Mouse (Mus musculus) MEL (cell line): ENCODE results near the gene Hist1h2bl. TPM values are rescaled to one million over a fixed set of nuclear protein-coding genes. Genes with fewer than 3 reads are reported as not detected.
A peak's percentile ranks its signal among the peaks of the same experiment; 100 is the strongest.

ENCODE experiments used
- DNase-seq: peaks from one replicate; pipeline ENCODE4 v3.0.0; 2011; ENCODE audit warnings: low read depth, low spot score
- H3K27ac ChIP-seq: 2 replicates; pipeline ENCODE4 v1.5.1; 2012; ENCODE audit warnings: low read depth, mild to moderate bottlenecking, control low read depth, low read length, moderate library complexity; ENCODE audit not compliant: control insufficient read depth
- H3K27me3 ChIP-seq, 2 experiments: fragments of 150-350 bp in 1 of 2; sonication (generic) in 1 of 2; 2 replicates each; pipeline ENCODE4 v1.6.1; 2012; ENCODE audit warnings: low read length in 2 of 2, mild to moderate bottlenecking in 2 of 2, improper control_type of control experiment in 1 of 2, moderate library complexity in 1 of 2; ENCODE audit not compliant: insufficient read depth in 2 of 2, control insufficient read depth in 1 of 2
- H3K36me3 ChIP-seq, 2 experiments: 2 replicates each; pipeline ENCODE4 v1.6.1; 2012 to 2014; ENCODE audit warnings: low read length in 2 of 2, improper control_type of control experiment in 1 of 2, inconsistent platforms in 1 of 2, mild to moderate bottlenecking in 1 of 2; ENCODE audit not compliant: insufficient read depth in 2 of 2, control insufficient read depth in 1 of 2
- H3K4me1 ChIP-seq, 2 experiments: fragments of 150-350 bp in 1 of 2; sonication (generic) in 1 of 2; 2 replicates each; pipeline ENCODE4 v1.6.1; 2012; ENCODE audit warnings: low read length in 2 of 2, improper control_type of control experiment in 1 of 2, mild to moderate bottlenecking in 1 of 2; ENCODE audit not compliant: insufficient read depth in 2 of 2, control insufficient read depth in 1 of 2
- H3K4me3 ChIP-seq, 2 experiments: fragments of 150-350 bp in 1 of 2; sonication (generic) in 1 of 2; 2 replicates each; pipeline ENCODE4 v1.5.1; 2012; ENCODE audit warnings: low read depth in 2 of 2, low read length in 2 of 2, mild to moderate bottlenecking in 2 of 2, moderate library complexity in 2 of 2, control low read depth in 1 of 2, improper control_type of control experiment in 1 of 2; ENCODE audit not compliant: control insufficient read depth in 1 of 2, insufficient read depth in 1 of 2
- H3K79me2 ChIP-seq: 2 replicates; pipeline ENCODE4 v1.6.1; 2012; ENCODE audit warnings: mild to moderate bottlenecking, low read length, moderate library complexity; ENCODE audit not compliant: control insufficient read depth, poor library complexity, insufficient read depth
- H3K9ac ChIP-seq: 2 replicates; pipeline ENCODE4 v1.6.1; 2012; ENCODE audit warnings: low read depth, mild to moderate bottlenecking, control low read depth, low read length, moderate library complexity; ENCODE audit not compliant: control insufficient read depth, poor library complexity, severe bottlenecking
- H3K9me3 ChIP-seq: fragments of 150-350 bp; sonication (generic); replicated peaks from 2 replicates; pipeline ENCODE4 v1.6.1; 2012; ENCODE audit warnings: mild to moderate bottlenecking, low read length, improper control_type of control experiment, moderate library complexity; ENCODE audit not compliant: insufficient read depth
- CTCF ChIP-seq, 3 experiments: IDR thresholded peaks in 2 of 3; conservative IDR thresholded peaks in 1 of 3; 2 replicates each; pipeline ENCODE4 v1.5.1; 2011 to 2012; ENCODE audit warnings: low read length in 3 of 3, low read depth in 2 of 3, mild to moderate bottlenecking in 2 of 3, improper control_type of control experiment in 1 of 3, inconsistent platforms in 1 of 3, mixed read lengths in 1 of 3, moderate library complexity in 1 of 3; ENCODE audit not compliant: control insufficient read depth in 1 of 3, insufficient read depth in 1 of 3, poor library complexity in 1 of 3, severe bottlenecking in 1 of 3
- ELF1 ChIP-seq: IDR thresholded peaks from 2 replicates; pipeline ENCODE4 v1.6.1; 2014; ENCODE audit warnings: low read depth, mild to moderate bottlenecking, inconsistent platforms, low read length, improper control_type of control experiment, moderate library complexity
- EP300 ChIP-seq, 2 experiments: IDR thresholded peaks; 2 replicates each; pipeline ENCODE4 v1.6.1; 2011; ENCODE audit warnings: improper control_type of control experiment in 2 of 2, low read length in 2 of 2, low read depth in 1 of 2, mild to moderate bottlenecking in 1 of 2
- GABPA ChIP-seq: IDR thresholded peaks from 2 replicates; pipeline ENCODE4 v1.6.1; 2012; ENCODE audit warnings: low read depth, mild to moderate bottlenecking, inconsistent platforms, low read length, improper control_type of control experiment, moderate library complexity
- JUND ChIP-seq: IDR thresholded peaks from 2 replicates; pipeline ENCODE4 v1.6.1; 2011; ENCODE audit warnings: low read depth, mild to moderate bottlenecking, improper control_type of control experiment, low read length
- KAT2A ChIP-seq: conservative IDR thresholded peaks from 2 replicates; pipeline ENCODE4 v1.6.1; 2012; ENCODE audit warnings: low read depth, low read length, improper control_type of control experiment, inconsistent platforms
- MAFK ChIP-seq: IDR thresholded peaks from 2 replicates; pipeline ENCODE4 v1.6.1; 2011; ENCODE audit warnings: low read depth, mild to moderate bottlenecking, low read length, improper control_type of control experiment, borderline replicate concordance
- MAZ ChIP-seq: IDR thresholded peaks from 2 replicates; pipeline ENCODE4 v1.6.1; 2012; ENCODE audit warnings: low read depth, mild to moderate bottlenecking, inconsistent platforms, low read length, improper control_type of control experiment
- NELFE ChIP-seq: IDR thresholded peaks from 2 replicates; pipeline ENCODE4 v1.6.1; 2011; ENCODE audit warnings: low read depth, low read length, improper control_type of control experiment
- POLR2A ChIP-seq, 2 experiments: IDR thresholded peaks; 2 replicates each; pipeline ENCODE4 v1.6.1; 2011 to 2012; ENCODE audit warnings: low read length in 2 of 2, mild to moderate bottlenecking in 2 of 2, control low read depth in 1 of 2, improper control_type of control experiment in 1 of 2, low read depth in 1 of 2, moderate library complexity in 1 of 2; ENCODE audit not compliant: control insufficient read depth in 1 of 2, insufficient read depth in 1 of 2, poor library complexity in 1 of 2
- RAD21 ChIP-seq: IDR thresholded peaks from 2 replicates; pipeline ENCODE4 v1.6.1; 2011; ENCODE audit warnings: mild to moderate bottlenecking, low read depth, low read length, improper control_type of control experiment
- USF2 ChIP-seq, 2 experiments: IDR thresholded peaks; 2 replicates each; pipeline ENCODE4 v1.6.1; 2011 to 2012; ENCODE audit warnings: improper control_type of control experiment in 2 of 2, low read length in 2 of 2, borderline replicate concordance in 1 of 2, inconsistent platforms in 1 of 2, low read depth in 1 of 2, mild to moderate bottlenecking in 1 of 2; ENCODE audit not compliant: insufficient read depth in 1 of 2
- ZC3H11A ChIP-seq: IDR thresholded peaks from 2 replicates; pipeline ENCODE4 v1.6.1; 2012; ENCODE audit warnings: low read depth, mild to moderate bottlenecking, inconsistent platforms, low read length, improper control_type of control experiment
- ZKSCAN1 ChIP-seq: IDR thresholded peaks from 2 replicates; pipeline ENCODE4 v1.6.1; 2012; ENCODE audit warnings: low read depth, mild to moderate bottlenecking, inconsistent platforms, low read length, improper control_type of control experiment, moderate library complexity
- ZMIZ1 ChIP-seq: IDR thresholded peaks from 2 replicates; pipeline ENCODE4 v1.6.1; 2012; ENCODE audit warnings: low read depth, mild to moderate bottlenecking, inconsistent platforms, low read length, improper control_type of control experiment, moderate library complexity
- ZNF384 ChIP-seq: IDR thresholded peaks from 2 replicates; pipeline ENCODE4 v1.6.1; 2012; ENCODE audit warnings: low read depth, mild to moderate bottlenecking, inconsistent platforms, low read length, improper control_type of control experiment
- polyA plus RNA-seq, 2 experiments: library from polyadenylated mRNA; stranded (reverse) in 1 of 2; unstranded in 1 of 2; fragments of >175 nt in 1 of 2; fragments of >200 nt in 1 of 2; gene quantifications; 2 replicates each; pipeline versions ENCODE4 v1.2.1 to v1.2.4; 2012; ENCODE audit warnings: low replicate concordance in 2 of 2, low read depth in 1 of 2; ENCODE audit not compliant: insufficient read length in 2 of 2, insufficient read depth in 1 of 2, missing spikeins in 1 of 2
- total RNA-seq: library from RNA; depleted of rRNA; stranded (reverse); fragments of 300-350 nt; gene quantifications from 2 replicates; pipeline ENCODE4 v1.2.3, GENCODE M21; 2012

Hist1h2bl gene
- total and polyA plus RNA-seq, 3 experiments: 6.7 to 2,215 TPM; not detected in 1

GRCm38 (mm10) chr13:21706669-21707068 is 9.3 kb downstream of the Hist1h2bl start:
- H3K9ac ChIP-seq: no peak overlapping the region
- DNase-seq: no peak
- no peaks in the 10 kb centered on the region; the same call in 1 of the 2 replicates for H3K79me2 ChIP-seq
- peaks cover 0 to 7% of the 10 kb centered on the region in 2 experiments; a peak in 2 of 4 replicates for H3K4me1 ChIP-seq
- peaks cover 0 to 3% of the 10 kb centered on the region in 2 experiments; a peak in 2 of 4 replicates for H3K27me3 ChIP-seq
- H3K36me3 ChIP-seq: peaks cover 0 to 9% of the 10 kb centered on the region in 2 experiments; a peak in 2 of 4 replicates
- no peaks in the 10 kb centered on the region for H3K9me3 ChIP-seq
- no peak overlapping the region for H3K27ac ChIP-seq
- H3K4me3 ChIP-seq: no peak overlapping the region
- TF ChIP-seq NELFE (no peak), KAT2A (no peak), MAFK (peak; percentile 87; the same call in 1 of the 2 replicates)

- H3K79me2 ChIP-seq: no peaks in the 10 kb centered on the region
- H3K9me3 ChIP-seq: no peaks in the 10 kb centered on the region
- H3K4me1 ChIP-seq: no peaks in the 10 kb centered on the region
- DNase-seq: no peak
- no peaks in the 10 kb centered on the region for H3K36me3 ChIP-seq
- peaks cover 0 to 3% of the 10 kb centered on the region in 2 experiments; a peak in 2 of 4 replicates for H3K27me3 ChIP-seq
- no peak within 1 kb of the TSS for H3K9ac ChIP-seq
- H3K4me3 ChIP-seq: no peak within 1 kb of the TSS
- no peak within 1 kb of the TSS for H3K27ac ChIP-seq
- no peak for TF ChIP-seq ZKSCAN1
- no peak for TF ChIP-seq KAT2A
- no peak for TF ChIP-seq ZC3H11A
- TF ChIP-seq POLR2A (IDR thresholded peaks at IDR 0.05; ENCODE audit: control insufficient read depth in 1 of 2, insufficient read depth in 1 of 2, low read depth in 1 of 2, low read length in 2 of 2, poor library complexity in 1 of 2): no peak
- no peak for TF ChIP-seq GABPA
- no peak for TF ChIP-seq NELFE
Measured at GRCm38 (mm10) chr13:21697811-21698210, 18.1 kb downstream of the Hist1h2bl start, which contains the start of gene Olfr1359. TSS of gene Olfr1359 (plus strand) at chr13:21698111.

- Histone ChIP-seq H3K4me1 (no peaks in the 10 kb centered on the region), H3K9me3 (no peaks in the 10 kb centered on the region), H3K4me3 (no peak within 1 kb of the TSS), H3K79me2 (no peaks in the 10 kb centered on the region), H3K27me3 (no peaks in the 10 kb centered on the region; a peak in 2 of 4 replicates), H3K27ac (no peak within 1 kb of the TSS), H3K36me3 (no peaks in the 10 kb centered on the region), H3K9ac (no peak within 1 kb of the TSS)
- TF ChIP-seq RAD21: no peak
- no peak for TF ChIP-seq USF2 (IDR thresholded peaks at IDR 0.05; ENCODE audit: borderline replicate concordance in 1 of 2, insufficient read depth in 1 of 2, low read depth in 1 of 2, low read length in 2 of 2)
- TF ChIP-seq JUND: no peak
- TF ChIP-seq ZMIZ1: no peak
- TF ChIP-seq CTCF (IDR thresholded peaks at IDR 0.05 in 2 of 3, conservative IDR thresholded peaks at IDR 0.05 in 1 of 3; ENCODE audit: control insufficient read depth in 1 of 3, insufficient read depth in 1 of 3, low read depth in 2 of 3, low read length in 3 of 3, poor library complexity in 1 of 3, severe bottlenecking in 1 of 3): no peak
- no peak for TF ChIP-seq ZNF384
- TF ChIP-seq POLR2A (IDR thresholded peaks at IDR 0.05; ENCODE audit: control insufficient read depth in 1 of 2, insufficient read depth in 1 of 2, low read depth in 1 of 2, low read length in 2 of 2, poor library complexity in 1 of 2): no peak
- TF ChIP-seq MAZ: no peak
- no peak for TF ChIP-seq EP300 (IDR thresholded peaks at IDR 0.05; ENCODE audit: low read depth in 1 of 2, low read length in 2 of 2)
- no peak for TF ChIP-seq ZC3H11A
- no peak for TF ChIP-seq ELF1
- no peak for DNase-seq
Measured at GRCm38 (mm10) chr13:21677305-21677704, 38.6 kb downstream of the Hist1h2bl start, which contains the start of gene Olfr1360. TSS of gene Olfr1360 (minus strand) at chr13:21677405.
